In the genomic region with DNA sequence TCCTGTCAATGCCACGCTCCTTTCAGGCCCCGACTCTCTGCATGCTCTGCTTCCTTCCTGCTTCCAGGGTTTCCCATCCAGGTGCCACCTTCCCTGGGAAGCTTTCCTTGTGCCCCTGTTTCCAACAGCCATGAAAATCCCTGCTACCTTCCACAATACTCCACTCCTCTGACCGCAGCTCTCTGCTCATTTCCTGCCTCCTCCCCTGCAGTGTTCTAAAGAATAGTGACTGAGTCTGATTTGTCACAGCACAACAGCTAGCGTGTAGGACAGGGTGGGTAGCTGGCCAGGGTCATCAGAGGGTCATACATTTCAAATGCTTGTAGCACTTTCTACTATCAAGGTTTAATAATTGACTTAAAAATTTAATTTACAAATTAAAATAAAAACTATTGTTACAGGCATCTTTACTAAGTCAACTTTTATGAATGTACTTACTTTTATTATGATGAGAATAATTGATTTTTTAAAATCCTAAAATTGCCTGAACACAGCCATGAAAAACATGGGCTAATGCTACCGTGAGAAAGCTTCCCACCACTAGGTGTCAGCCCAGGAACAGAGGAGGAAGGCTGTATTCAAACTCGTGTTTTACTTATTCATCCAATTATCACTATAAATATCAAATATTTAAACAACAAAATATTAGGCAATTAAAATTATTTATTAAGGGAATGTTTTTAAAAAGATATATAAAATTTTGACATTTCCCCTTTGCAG, we compare ENCODE assay signal across 8 mouse cellular contexts.
DNase-seq lines count a peak whose midpoint lies in the region; ATAC-seq and TF ChIP-seq lines count a peak whose summit lies in the region.

No protein-coding gene starts in this region.

- H3K36me3 ChIP-seq in intestine, postnatal 0 days (ENCODE audit: control insufficient read depth, insufficient read depth), result no peaks in the 10 kb centered on the region
- no peaks in the 10 kb centered on the region for H3K36me3 ChIP-seq in intestine, embryonic 16.5 days (ENCODE audit: control insufficient read depth, insufficient read depth, low read length)
- H3K36me3 ChIP-seq in hindbrain, embryonic 14.5 days (replicated peaks; ENCODE audit: control insufficient read depth, insufficient read depth), result no peaks in the 10 kb centered on the region
- H3K36me3 ChIP-seq in midbrain, embryonic 15.5 days (replicated peaks), result no peaks in the 10 kb centered on the region

- H3K9me3 ChIP-seq in intestine, postnatal 0 days (ENCODE audit: control insufficient read depth), result no peaks in the 10 kb centered on the region
- no peaks in the 10 kb centered on the region for H3K9me3 ChIP-seq in intestine, embryonic 16.5 days (ENCODE audit: control insufficient read depth, low read length)
- no peaks in the 10 kb centered on the region for H3K9me3 ChIP-seq in hindbrain, embryonic 14.5 days (ENCODE audit: control insufficient read depth, low read length)
- H3K9me3 ChIP-seq in midbrain, embryonic 15.5 days, result no peaks in the 10 kb centered on the region

- peak; percentile 84 for TF ChIP-seq CTCF in intestine, postnatal 0 days (IDR thresholded peaks at IDR 0.05; ENCODE audit: low read depth)
- TF ChIP-seq CTCF in cortical plate, adult 2 months (IDR thresholded peaks at IDR 0.05; ENCODE audit: extremely low read depth, insufficient read depth, low read length), result peak; percentile 91

- no peak for TF ChIP-seq POLR2A in cortical plate, adult 2 months (IDR thresholded peaks at IDR 0.05; ENCODE audit: extremely low read depth, insufficient read depth, low read length)

- H3K27ac ChIP-seq in intestine, postnatal 0 days (ENCODE audit: low read depth, low read length), result no peak overlapping the region
- no peak overlapping the region for H3K27ac ChIP-seq in intestine, embryonic 16.5 days (ENCODE audit: low read length)
- no peak overlapping the region for H3K27ac ChIP-seq in cortical plate, adult 2 months (ENCODE audit: insufficient read depth, low read length)
- H3K27ac ChIP-seq in hindbrain, embryonic 14.5 days, result no peak overlapping the region
- no peak overlapping the region for H3K27ac ChIP-seq in midbrain, embryonic 15.5 days

- ATAC-seq in intestine, postnatal 0 days, result no peak
- no peak for ATAC-seq in intestine, embryonic 16.5 days
- no peak for ATAC-seq in hindbrain, embryonic 14.5 days (ENCODE audit: low FRiP score)
- ATAC-seq in midbrain, embryonic 15.5 days (replicated peaks), result peak; percentile 76; the same call in 1 of the 2 replicates

- no peak overlapping the region for H3K9ac ChIP-seq in intestine, postnatal 0 days (ENCODE audit: low read depth, low read length)
- no peak overlapping the region for H3K9ac ChIP-seq in intestine, embryonic 16.5 days (ENCODE audit: low read depth, low read length)
- H3K9ac ChIP-seq in hindbrain, embryonic 14.5 days, result peak overlapping the region; percentile 17; the same call in 1 of the 2 replicates
- no peak overlapping the region for H3K9ac ChIP-seq in midbrain, embryonic 15.5 days

- H3K4me1 ChIP-seq in intestine, postnatal 0 days (replicated peaks; ENCODE audit: control insufficient read depth, insufficient read depth, low read length), result no peaks in the 10 kb centered on the region
- no peaks in the 10 kb centered on the region for H3K4me1 ChIP-seq in intestine, embryonic 16.5 days (ENCODE audit: control insufficient read depth, insufficient read depth, low read length)
- H3K4me1 ChIP-seq in cortical plate, adult 2 months (ENCODE audit: control insufficient read depth, insufficient read depth, low read length), result peaks cover 3% of the 10 kb centered on the region; the same call in 1 of the 2 replicates
- H3K4me1 ChIP-seq in hindbrain, embryonic 14.5 days (replicated peaks; ENCODE audit: control insufficient read depth, insufficient read depth, low read length), result peaks cover 2% of the 10 kb centered on the region; the same call in 1 of the 2 replicates
- peaks cover 3% of the 10 kb centered on the region; the same call in 1 of the 2 replicates for H3K4me1 ChIP-seq in midbrain, embryonic 15.5 days

- no peak overlapping the region for H3K4me3 ChIP-seq in intestine, postnatal 0 days (ENCODE audit: low read depth, low read length)
- H3K4me3 ChIP-seq in intestine, embryonic 16.5 days (ENCODE audit: low read length), result no peak overlapping the region
- H3K4me3 ChIP-seq in cortical plate, adult 2 months (ENCODE audit: insufficient read depth, low read length), result no peak overlapping the region
- no peak overlapping the region for H3K4me3 ChIP-seq in hindbrain, embryonic 14.5 days (replicated peaks; ENCODE audit: low read length)
- no peak overlapping the region for H3K4me3 ChIP-seq in midbrain, embryonic 15.5 days

- peak; percentile 33 for DNase-seq in urinary bladder, postnatal 25 days (ENCODE audit: low spot score)
- DNase-seq in urinary bladder, postnatal 4 days (ENCODE audit: low spot score in 2 of 2), result no peak
- peak; percentile 82 for DNase-seq in hindbrain, embryonic 14.5 days (ENCODE audit: low spot score)
- no peak for DNase-seq in yolk sac, embryonic 10.5 days (ENCODE audit: low spot score)

- 45% methylated on average over 6 of the region's 6 CpGs for WGBS in intestine, postnatal 0 days
- 39% methylated on average over 6 of the region's 6 CpGs for WGBS in intestine, embryonic 16.5 days
- WGBS in hindbrain, embryonic 14.5 days, result 9% methylated on average over 6 of the region's 6 CpGs
- 19% methylated on average over 6 of the region's 6 CpGs for WGBS in midbrain, embryonic 15.5 days

- H3K4me2 ChIP-seq in intestine, postnatal 0 days (replicated peaks; ENCODE audit: low read depth), result no peak overlapping the region
- no peak overlapping the region for H3K4me2 ChIP-seq in intestine, embryonic 16.5 days (ENCODE audit: low read depth, low read length)
- no peak overlapping the region for H3K4me2 ChIP-seq in hindbrain, embryonic 14.5 days (replicated peaks)
- H3K4me2 ChIP-seq in midbrain, embryonic 15.5 days, result no peak overlapping the region

- no peaks in the 10 kb centered on the region for H3K27me3 ChIP-seq in intestine, postnatal 0 days (replicated peaks; ENCODE audit: control insufficient read depth, insufficient read depth, low read length)
- no peaks in the 10 kb centered on the region for H3K27me3 ChIP-seq in intestine, embryonic 16.5 days (replicated peaks; ENCODE audit: control insufficient read depth, insufficient read depth, low read length)
- H3K27me3 ChIP-seq in hindbrain, embryonic 14.5 days (ENCODE audit: control insufficient read depth, insufficient read depth, low read length), result 0 out of 2 replicates have a peak, but pooled peaks cover 3% of the 10 kb centered on the region
- H3K27me3 ChIP-seq in midbrain, embryonic 15.5 days (replicated peaks), result no peaks in the 10 kb centered on the region

Comparison
In these comparisons a context has a peak if more than half of its experiments do, and no peak if none do; other contexts are left out.
1. DNase-seq: peak in urinary bladder, postnatal 25 days (single experiment) and hindbrain, embryonic 14.5 days (single experiment); none in urinary bladder, postnatal 4 days (0 of 2) and yolk sac, embryonic 10.5 days (single experiment).